Mouse (Mus musculus) kidney, adult 18-20 months (tissue): ENCODE results near the gene Jmjd7.

Experiments
- DNase-seq: peaks from one replicate; pipeline ENCODE4 v3.0.0; 2021

Gene Jmjd7

DNA sequence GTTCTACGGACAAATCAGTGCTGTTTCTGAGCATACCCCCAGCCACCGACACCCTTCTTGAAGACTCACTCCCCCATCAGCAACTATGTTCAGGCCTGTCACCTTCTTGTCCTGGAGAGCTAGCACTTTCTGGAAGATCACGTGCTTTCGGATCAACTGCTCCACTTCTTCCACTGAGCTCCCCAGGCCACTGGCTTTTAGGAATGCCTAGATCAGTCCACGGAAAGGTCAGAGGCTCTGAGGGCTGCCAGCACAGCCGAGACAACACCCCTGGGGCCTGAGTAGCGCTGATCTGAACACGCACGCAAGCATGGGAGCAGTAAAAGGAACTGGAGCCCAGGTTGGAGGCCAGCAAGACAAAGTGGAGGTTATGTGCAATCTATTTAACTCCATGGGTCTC, 33.4 kb downstream of the Jmjd7 start:
- DNase-seq, result peak; percentile 34

DNA sequence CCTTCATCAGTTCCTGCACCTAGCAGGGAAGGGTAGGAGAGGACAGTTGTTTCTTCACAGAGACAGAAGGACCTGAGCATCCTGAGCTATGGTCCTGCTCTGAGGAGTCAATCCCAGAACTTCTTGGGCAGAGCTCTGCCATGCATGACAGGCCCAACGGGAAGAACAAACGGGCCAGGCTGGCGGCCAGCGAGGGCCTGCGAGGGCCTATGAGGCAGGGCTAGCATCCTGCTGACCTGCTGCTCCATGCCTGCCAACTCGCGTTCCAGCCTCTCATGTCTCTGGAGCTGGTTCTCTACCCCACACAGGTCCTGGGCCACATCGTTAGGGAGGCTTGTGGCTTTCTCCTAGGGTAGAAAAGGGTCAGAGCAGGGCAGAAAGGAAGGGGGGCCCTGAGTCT, 35.0 kb downstream of the Jmjd7 start:
- no peak for DNase-seq

DNA sequence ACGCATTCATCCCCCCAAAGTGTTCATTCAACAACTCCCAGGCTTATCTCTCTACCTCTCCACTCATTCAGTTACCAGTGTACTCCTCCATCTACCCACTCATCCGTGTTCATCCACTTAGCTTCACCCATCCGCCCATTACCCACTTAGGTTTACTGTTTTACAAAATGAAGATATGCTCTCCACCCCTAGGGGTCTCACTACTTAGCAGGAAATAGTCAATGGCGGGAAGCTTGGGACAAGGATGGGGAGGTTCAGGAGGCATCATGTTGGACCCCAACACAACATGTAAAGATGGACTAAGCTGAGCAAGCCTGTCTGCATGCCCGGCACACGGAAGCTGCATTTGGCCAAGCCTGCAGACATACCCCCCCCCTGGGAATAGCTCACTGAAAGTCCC, 37.4 kb downstream of the Jmjd7 start:
- DNase-seq, result no peak

DNA sequence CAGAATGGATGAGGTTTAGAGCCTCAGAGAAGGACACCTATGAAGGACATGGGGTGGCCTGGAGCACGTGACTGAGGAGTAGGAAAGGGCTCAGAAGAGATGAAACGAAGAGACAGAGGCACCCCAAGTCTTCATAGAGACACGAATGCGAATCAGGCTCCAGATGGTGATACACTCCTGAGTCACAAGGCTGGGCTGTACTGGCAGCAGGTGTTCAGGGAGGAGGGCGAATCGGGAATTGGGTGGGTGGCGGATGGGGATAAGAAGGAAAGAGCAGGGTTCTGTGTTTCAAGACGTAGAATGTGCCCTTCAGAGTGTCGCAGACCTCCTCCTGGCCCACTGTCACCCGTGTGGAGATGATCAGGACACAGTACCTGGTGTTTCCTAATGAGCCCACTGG, 38.0 kb downstream of the Jmjd7 start:
- DNase-seq, result no peak

DNA sequence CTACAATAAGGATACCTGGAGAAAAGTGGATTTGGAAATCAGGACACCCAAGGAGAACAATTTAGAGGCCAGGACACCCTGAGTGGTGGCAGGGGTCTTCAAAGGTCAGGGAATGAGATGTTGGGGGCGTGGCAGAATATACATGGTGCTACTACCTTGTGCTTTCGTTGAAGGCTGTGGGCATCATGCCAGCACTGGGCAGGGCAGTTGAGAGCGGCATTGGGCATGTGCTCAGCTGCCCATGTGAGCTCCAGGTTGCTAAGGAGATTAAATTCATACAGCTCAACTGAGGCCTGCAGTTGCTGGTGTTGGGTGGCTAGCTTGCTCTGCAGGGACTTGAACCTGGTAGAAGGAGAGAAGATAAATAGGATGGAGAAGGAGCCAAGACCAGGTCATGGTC, 38.9 kb downstream of the Jmjd7 start:
- no peak for DNase-seq

DNA sequence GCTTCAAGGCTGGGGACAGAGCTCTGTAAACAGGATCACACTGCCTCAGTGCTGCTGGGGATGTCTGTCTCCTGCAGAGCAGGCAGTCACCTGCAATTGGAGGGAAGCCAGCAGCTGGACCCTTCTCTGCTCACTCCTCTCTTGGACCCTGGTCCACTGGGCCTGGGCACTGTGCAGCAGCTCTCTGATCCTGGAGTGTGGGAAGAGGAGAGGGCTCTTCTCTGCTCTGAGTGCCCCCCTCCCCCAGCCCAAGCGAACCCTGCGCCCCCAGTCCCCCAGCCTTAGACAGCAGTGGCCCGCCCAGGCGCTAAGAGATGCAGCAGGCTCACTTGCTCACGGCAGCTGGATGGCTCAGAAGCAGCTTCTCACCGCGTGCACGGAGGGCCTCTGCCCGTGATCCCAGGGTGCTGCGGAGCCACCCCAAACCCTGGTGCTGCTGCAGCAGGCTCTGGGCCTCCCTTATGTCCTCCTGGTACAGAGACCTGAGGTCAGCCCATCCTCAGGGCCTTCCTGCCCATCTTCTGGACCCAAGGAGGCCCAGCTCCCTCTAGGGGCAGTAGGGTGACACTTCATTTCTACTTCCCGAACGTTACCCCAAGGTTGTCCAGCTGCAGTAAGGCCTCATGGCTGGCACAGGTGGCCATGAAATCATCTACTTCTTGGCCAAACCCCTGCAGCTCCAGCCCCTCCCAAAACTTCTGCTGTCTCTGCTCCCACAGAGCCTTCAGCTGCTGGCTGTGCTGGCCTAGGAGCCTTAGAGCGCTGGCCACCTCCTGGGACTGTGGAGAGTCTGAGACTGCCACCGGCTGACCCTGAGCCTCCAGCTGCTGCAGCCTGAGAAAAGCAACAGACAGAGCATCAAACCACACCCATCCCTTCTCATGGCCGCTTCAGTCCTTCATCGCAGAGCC, 41.5 kb downstream of the Jmjd7 start:
- peak; percentile 34 for DNase-seq

DNA sequence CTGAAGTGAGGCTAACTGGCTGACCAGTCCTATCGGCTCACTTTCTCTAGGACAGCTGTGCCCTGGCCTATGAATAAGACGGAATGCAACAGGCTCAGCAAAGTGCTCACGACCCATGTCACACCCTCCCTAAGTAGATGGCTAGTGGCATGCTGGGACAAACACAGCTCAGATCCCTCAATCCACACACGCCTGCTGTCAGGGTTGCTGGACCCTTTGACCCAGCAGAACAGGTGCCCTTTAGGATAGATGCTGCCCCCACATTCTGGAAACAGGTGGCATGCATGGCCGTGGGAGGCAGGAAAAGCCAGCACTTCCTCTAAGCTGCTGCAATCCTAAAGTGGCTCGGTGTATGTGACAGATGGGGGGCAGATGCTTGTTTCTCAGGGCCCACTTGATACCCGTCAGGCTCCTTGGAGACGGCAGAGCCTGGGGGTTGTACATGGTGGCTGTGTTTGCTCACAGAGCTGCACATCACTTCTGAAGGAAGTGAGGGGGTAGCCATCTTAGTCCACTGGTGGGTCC, 42.2 kb downstream of the Jmjd7 start:
- DNase-seq, result no peak

DNA sequence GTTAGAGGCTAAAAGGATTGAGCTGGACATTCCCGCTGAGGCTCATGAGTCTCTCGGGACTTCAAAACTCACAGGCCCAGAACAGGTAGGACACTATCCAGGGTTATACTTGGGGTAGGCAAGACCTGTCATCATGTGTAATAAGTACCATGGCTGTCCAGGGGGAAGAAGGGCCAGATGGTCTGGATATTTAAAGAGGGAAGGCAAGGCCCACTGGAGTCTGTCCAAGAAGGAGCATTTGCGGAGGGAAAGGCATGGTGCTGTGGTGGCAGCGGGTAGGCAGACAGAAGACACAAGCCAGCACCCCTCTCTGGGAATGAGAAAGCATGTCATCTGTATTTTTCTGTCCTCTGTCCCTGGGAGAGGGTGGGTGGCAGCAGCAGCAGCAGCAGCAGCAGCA, 46.8 kb downstream of the Jmjd7 start:
- DNase-seq, result no peak

DNA sequence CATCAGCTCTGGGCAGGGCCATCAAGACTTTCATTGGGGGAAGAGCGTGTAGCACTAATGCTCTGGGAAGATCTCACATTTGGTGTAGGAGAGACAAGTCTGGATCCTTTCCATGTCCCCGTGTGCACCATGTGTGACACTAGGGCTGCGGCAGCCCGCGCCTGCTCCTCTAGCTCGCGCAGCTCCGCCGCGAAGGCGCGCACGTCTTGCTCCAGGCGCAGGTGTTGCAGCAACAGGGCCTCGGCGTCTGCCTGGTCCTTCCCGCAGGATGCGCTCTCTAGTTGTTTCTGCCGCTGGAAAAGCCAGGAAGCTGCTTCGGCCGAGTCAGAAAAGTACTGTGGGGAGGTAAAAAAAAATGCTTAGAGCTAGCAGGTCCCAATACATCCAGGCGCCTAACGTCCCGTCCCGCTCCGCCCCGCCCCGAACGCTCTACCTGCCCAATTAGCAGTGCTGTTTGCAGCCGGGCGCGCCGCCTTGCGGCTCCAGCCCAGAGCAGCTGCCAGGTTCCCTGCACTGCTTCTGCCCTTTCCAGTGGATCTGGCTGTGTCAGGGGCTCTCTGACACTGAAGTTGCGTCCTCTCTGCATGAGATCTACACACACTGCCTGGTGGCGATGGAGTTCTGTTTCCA, 48.9 kb downstream of the Jmjd7 start:
- peak; percentile 72 for DNase-seq
